Mouse (Mus musculus) gastrocnemius, postnatal 36 days (tissue): ENCODE data around the gene Tex21. TPM values are rescaled to one million over a fixed set of nuclear protein-coding genes. Genes with fewer than 3 reads are reported as not detected.
"Not testable (repeated sequence)": the region's sequence is repeated elsewhere in the genome, so short reads cannot be mapped to it uniquely, and the experiment has no call there.

Experiments
- DNase-seq, 2 experiments: peaks; one replicate each; pipeline ENCODE4 v3.0.0; 2022
- intact Hi-C: fragments of 180-260 bp; cut with DNase I; formaldehyde crosslinking; loops from one replicate; pipeline ENCODE4 v1.15.1; 2025
- total RNA-seq, 2 experiments: library from RNA; stranded (reverse); gene quantifications; 2 replicates each; pipeline ENCODE4 v1.2.3; 2021

Tex21 gene
- total RNA-seq, 2 experiments from 2014 or later = not detected

DNA sequence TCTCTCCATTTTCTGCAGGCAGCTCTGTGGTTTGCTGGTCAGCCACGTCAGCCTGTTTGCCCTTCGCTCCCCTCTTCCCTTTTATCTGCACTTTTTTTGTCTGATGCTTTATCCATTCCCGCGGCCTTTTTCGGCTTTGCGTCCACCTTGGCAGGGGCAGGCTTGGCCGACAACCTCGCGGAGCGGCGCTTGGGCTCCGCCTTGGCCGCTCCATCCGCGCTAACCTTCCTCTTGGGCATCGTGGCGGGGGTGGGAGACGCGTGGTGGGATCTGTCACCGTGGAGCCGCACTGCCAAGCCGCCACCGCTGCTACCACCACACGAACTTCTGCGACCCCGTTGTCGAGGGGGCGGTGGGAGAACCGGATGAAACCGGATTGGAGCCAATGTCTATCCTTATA, 94.2 kb downstream of the Tex21 start:
- DNase-seq = not testable (repeated sequence)

More for the DNA sequence above, 94.2 kb downstream of the Tex21 start:
- intact Hi-C loops = not testable (repeated sequence)

Other genes with a start within 250 kb of the Tex21 start
- under 1 TPM in 1 of 2 experiments, not detected in 1; 0.28 TPM for gene Esr2, start 69.5 kb downstream of the Tex21 start, total RNA-seq
- 10 to 100 TPM; 28.8 to 34.5 TPM for gene Mthfd1, start 8.6 kb upstream of the Tex21 start, total RNA-seq
- gene Akap5, start 78.1 kb upstream of the Tex21 start, total RNA-seq = under 1 TPM; 0.22 to 0.84 TPM
- 1 to 10 TPM; 5.5 to 7.1 TPM for gene Zbtb25, start 122.9 kb upstream of the Tex21 start, total RNA-seq
- 1 to 10 TPM; 3.0 to 4.0 TPM for gene Zbtb1, start 123.5 kb upstream of the Tex21 start, total RNA-seq
- gene Hspa2, start 157.4 kb upstream of the Tex21 start, total RNA-seq = 1 to 10 TPM; 8.4 to 9.0 TPM
- gene Ppp1r36, start 170.8 kb upstream of the Tex21 start, total RNA-seq = not detected